Mouse (Mus musculus) testis, adult 2 months (tissue): ENCODE measurements around the gene Ubtd1. TPM values are rescaled to one million over a fixed set of nuclear protein-coding genes. Genes with fewer than 3 reads are reported as not detected.

Experiments
- H3K27ac ChIP-seq: fragments of 200-500 bp; 2 replicates; pipeline ENCODE4 v1.5.1; 2012; ENCODE audit warnings: low read depth, low read length; ENCODE audit not compliant: control insufficient read depth, insufficient read depth
- H3K27me3 ChIP-seq: fragments of 200-500 bp; 2 replicates; pipeline ENCODE4 v1.6.1; 2012; ENCODE audit warnings: mild to moderate bottlenecking, low read length, moderate library complexity; ENCODE audit not compliant: control insufficient read depth, insufficient read depth
- H3K36me3 ChIP-seq: fragments of 200-500 bp; 2 replicates; pipeline ENCODE4 v1.6.1; 2012; ENCODE audit warnings: mild to moderate bottlenecking, low read length; ENCODE audit not compliant: control insufficient read depth, insufficient read depth
- H3K4me1 ChIP-seq: fragments of 200-500 bp; 2 replicates; pipeline ENCODE4 v1.6.1; 2012; ENCODE audit warnings: low read length; ENCODE audit not compliant: control insufficient read depth, insufficient read depth
- H3K4me3 ChIP-seq: fragments of 200-500 bp; 2 replicates; pipeline ENCODE4 v1.5.1; 2012; ENCODE audit warnings: low read depth, mild to moderate bottlenecking, low read length, moderate library complexity, mixed read lengths; ENCODE audit not compliant: control insufficient read depth
- CTCF ChIP-seq: fragments of 200-500 bp; IDR thresholded peaks from 2 replicates; pipeline ENCODE4 v1.5.1; 2012; ENCODE audit warnings: low read depth, mild to moderate bottlenecking, inconsistent platforms, low read length, moderate library complexity; ENCODE audit not compliant: control insufficient read depth, insufficient read depth, insufficient replicate concordance
- POLR2A ChIP-seq: fragments of 200-500 bp; IDR thresholded peaks from 2 replicates; pipeline ENCODE4 v1.6.1; 2012; ENCODE audit warnings: low read depth, mild to moderate bottlenecking, inconsistent platforms, low read length, moderate library complexity; ENCODE audit not compliant: control insufficient read depth
- polyA plus RNA-seq: library from polyadenylated mRNA; depleted of rRNA; stranded (reverse); fragments of >200 nt; gene quantifications from 2 replicates; pipeline ENCODE4 v1.2.3, GENCODE M21; 2012

Gene Ubtd1
- polyA plus RNA-seq, 1 experiment, result 282 TPM

GRCm38 (mm10) chr19:42036357-42036756, 54.8 kb downstream of the Ubtd1 start:
- Histone ChIP-seq H3K4me1 (peaks cover 3% of the 10 kb centered on the region; the same call in 1 of the 2 replicates), H3K36me3 (no peaks in the 10 kb centered on the region; the same call in none of the 2 replicates), H3K4me3 (no peak overlapping the region), H3K27me3 (no peaks in the 10 kb centered on the region), H3K27ac (no peak overlapping the region)
- no peak for TF ChIP-seq POLR2A
- TF ChIP-seq CTCF, result no peak

- Histone ChIP-seq H3K36me3 (no peaks in the 10 kb centered on the region; the same call in none of the 2 replicates), H3K4me1 (peaks cover 3% of the 10 kb centered on the region; the same call in 1 of the 2 replicates), H3K27me3 (no peaks in the 10 kb centered on the region), H3K27ac (no peak overlapping the region), H3K4me3 (no peak overlapping the region)
- TF ChIP-seq POLR2A, result no peak
These were observed 55.7 kb downstream of the Ubtd1 start for GRCm38 (mm10) chr19:42037167-42037702.

GRCm38 (mm10) chr19:42038310-42038709, 56.7 kb downstream of the Ubtd1 start:
- Histone ChIP-seq H3K4me1 (peaks cover 3% of the 10 kb centered on the region; the same call in 1 of the 2 replicates), H3K36me3 (no peaks in the 10 kb centered on the region; the same call in none of the 2 replicates), H3K27ac (no peak overlapping the region), H3K4me3 (no peak overlapping the region), H3K27me3 (no peaks in the 10 kb centered on the region)
- TF ChIP-seq CTCF (no peak), POLR2A (no peak)

GRCm38 (mm10) chr19:42043988-42044387, 62.4 kb downstream of the Ubtd1 start:
- TF ChIP-seq POLR2A, result no peak
- no peak for TF ChIP-seq CTCF
- H3K36me3 ChIP-seq, result no peaks in the 10 kb centered on the region

GRCm38 (mm10) chr19:42045269-42046102, 63.9 kb downstream of the Ubtd1 start, which contains the start of gene Hoga1:
Gene Hoga1, plus strand, starts transcription at chr19:42045610.
- no peak within 1 kb of the TSS for H3K27ac ChIP-seq
- no peak for TF ChIP-seq POLR2A
- peak; percentile 64; the same call in 1 of the 2 replicates for TF ChIP-seq CTCF
- H3K36me3 ChIP-seq, result no peaks in the 10 kb centered on the region
- peaks cover 15% of the 10 kb centered on the region for H3K4me1 ChIP-seq
- peak within 1 kb of the TSS; percentile 28 for H3K4me3 ChIP-seq
- no peaks in the 10 kb centered on the region for H3K27me3 ChIP-seq

More at GRCm38 (mm10) chr19:42043988-42044387, 62.4 kb downstream of the Ubtd1 start:
- no peak overlapping the region for H3K4me3 ChIP-seq
- H3K27ac ChIP-seq, result no peak overlapping the region
- H3K4me1 ChIP-seq, result peaks cover 18% of the 10 kb centered on the region
- H3K27me3 ChIP-seq, result no peaks in the 10 kb centered on the region

GRCm38 (mm10) chr19:42050251-42050650, 68.7 kb downstream of the Ubtd1 start:
- no peak overlapping the region for H3K4me3 ChIP-seq
- H3K36me3 ChIP-seq, result no peaks in the 10 kb centered on the region
- H3K4me1 ChIP-seq, result peaks cover 8% of the 10 kb centered on the region
- no peaks in the 10 kb centered on the region for H3K27me3 ChIP-seq
- no peak overlapping the region for H3K27ac ChIP-seq
- TF ChIP-seq CTCF, result no peak
- TF ChIP-seq POLR2A, result no peak

- Histone ChIP-seq H3K27ac (peak overlapping the region; percentile 83), H3K27me3 (no peaks in the 10 kb centered on the region), H3K4me1 (no peaks in the 10 kb centered on the region; the same call in 1 of the 2 replicates), H3K4me3 (peak overlapping the region; percentile 91), H3K36me3 (no peaks in the 10 kb centered on the region)
- TF ChIP-seq POLR2A (no peak), CTCF (no peak)
These were observed 69.8 kb downstream of the Ubtd1 start for GRCm38 (mm10) chr19:42051351-42051750.
